Mouse (Mus musculus) heart, embryonic 14.5 days (tissue): ENCODE data around the gene M6pr. TPM values are rescaled to one million over a fixed set of nuclear protein-coding genes. Genes with fewer than 3 reads are reported as not detected.
A peak's percentile ranks its signal among the peaks of the same experiment; 100 is the strongest.

Experiments
- ATAC-seq: fragments of 200-750 bp; cut with Nextera tagmentation; 2 replicates; pipeline ENCODE4 v1.8.0; 2017; ENCODE audit warnings: low read depth, moderate TSS enrichment; ENCODE audit not compliant: insufficient number of reproducible peaks, insufficient read depth, low FRiP score
- H3K27ac ChIP-seq, 2 experiments: fragments of 200-500 bp in 1 of 2; fragments of 300-500 bp in 1 of 2; sonication (generic) in 1 of 2; replicated peaks in 1 of 2; 2 replicates each; pipeline ENCODE4 v1.5.1; 2012 to 2014; ENCODE audit warnings: low read depth in 2 of 2, low read length in 2 of 2, control low read depth in 1 of 2, mild to moderate bottlenecking in 1 of 2, mixed read lengths in 1 of 2; ENCODE audit not compliant: control insufficient read depth in 1 of 2, insufficient read depth in 1 of 2
- H3K27me3 ChIP-seq: fragments of 300-500 bp; sonication (generic); 2 replicates; pipeline ENCODE4 v1.6.1; 2014; ENCODE audit warnings: mild to moderate bottlenecking, low read length, control low read depth; ENCODE audit not compliant: control insufficient read depth, insufficient read depth
- H3K36me3 ChIP-seq: fragments of 300-500 bp; sonication (generic); 2 replicates; pipeline ENCODE4 v1.6.1; 2014; ENCODE audit warnings: mild to moderate bottlenecking, control low read depth, low read length, mixed read lengths; ENCODE audit not compliant: control insufficient read depth, insufficient read depth
- H3K4me1 ChIP-seq, 2 experiments: fragments of 200-500 bp in 1 of 2; fragments of 300-500 bp in 1 of 2; sonication (generic) in 1 of 2; 2 replicates each; pipeline ENCODE4 v1.6.1; 2012 to 2014; ENCODE audit warnings: low read length in 2 of 2, control low read depth in 1 of 2, mixed read lengths in 1 of 2; ENCODE audit not compliant: control insufficient read depth in 2 of 2, insufficient read depth in 2 of 2
- H3K4me2 ChIP-seq: fragments of 300-500 bp; sonication (generic); 2 replicates; pipeline ENCODE4 v1.6.1; 2014; ENCODE audit warnings: mild to moderate bottlenecking, low read length
- H3K4me3 ChIP-seq, 2 experiments: fragments of 200-500 bp in 1 of 2; fragments of 300-500 bp in 1 of 2; sonication (generic) in 1 of 2; 2 replicates each; pipeline ENCODE4 v1.5.1; 2012 to 2014; ENCODE audit warnings: low read length in 2 of 2, mild to moderate bottlenecking in 2 of 2, control low read depth in 1 of 2, low read depth in 1 of 2, moderate library complexity in 1 of 2; ENCODE audit not compliant: control insufficient read depth in 1 of 2, insufficient read depth in 1 of 2
- H3K9ac ChIP-seq: fragments of 300-500 bp; sonication (generic); 2 replicates; pipeline ENCODE4 v1.6.1; 2014; ENCODE audit warnings: mild to moderate bottlenecking, low read length
- H3K9me3 ChIP-seq: fragments of 300-500 bp; sonication (generic); 2 replicates; pipeline ENCODE4 v1.6.1; 2016; ENCODE audit warnings: low read length, control low read depth; ENCODE audit not compliant: control insufficient read depth
- WGBS: fragments of 180-500 bp; shearing (Covaris S2); extraction: QIAGEN DNeasy Blood & Tissue Kit; methylation state at CpG from one replicate; pipeline ENCODE4 v1.1.7; 2014; 5-methylcytosine and 5-hydroxymethylcytosine counted together
- polyA plus RNA-seq: library from polyadenylated mRNA; unstranded; fragments of >200 nt; fragmentation: Nextera tagmentation; extraction: Ambion mirVana; gene quantifications from 2 replicates; pipeline ENCODE4 v1.2.1, GENCODE M21; 2014

M6pr gene
- polyA plus RNA-seq, 1 experiment from 2014 or later = 77.2 TPM

GRCm38 (mm10) chr6:122333081-122333612 is 24.6 kb downstream of the M6pr start:
- no peaks in the 10 kb centered on the region for H3K27me3 ChIP-seq
- H3K36me3 ChIP-seq = peaks cover 67% of the 10 kb centered on the region
- WGBS = 83% methylated on average over 13 of the region's 13 CpGs
- H3K9ac ChIP-seq = no peak overlapping the region
- ATAC-seq = no peak
- peaks cover 0 to 5% of the 10 kb centered on the region in 2 experiments; a peak in 1 of 4 replicates for H3K4me1 ChIP-seq
- no peak overlapping the region for H3K4me2 ChIP-seq
- no peaks in the 10 kb centered on the region for H3K9me3 ChIP-seq
- no peak overlapping the region for H3K27ac ChIP-seq
- no peak overlapping the region for H3K4me3 ChIP-seq

DNA sequence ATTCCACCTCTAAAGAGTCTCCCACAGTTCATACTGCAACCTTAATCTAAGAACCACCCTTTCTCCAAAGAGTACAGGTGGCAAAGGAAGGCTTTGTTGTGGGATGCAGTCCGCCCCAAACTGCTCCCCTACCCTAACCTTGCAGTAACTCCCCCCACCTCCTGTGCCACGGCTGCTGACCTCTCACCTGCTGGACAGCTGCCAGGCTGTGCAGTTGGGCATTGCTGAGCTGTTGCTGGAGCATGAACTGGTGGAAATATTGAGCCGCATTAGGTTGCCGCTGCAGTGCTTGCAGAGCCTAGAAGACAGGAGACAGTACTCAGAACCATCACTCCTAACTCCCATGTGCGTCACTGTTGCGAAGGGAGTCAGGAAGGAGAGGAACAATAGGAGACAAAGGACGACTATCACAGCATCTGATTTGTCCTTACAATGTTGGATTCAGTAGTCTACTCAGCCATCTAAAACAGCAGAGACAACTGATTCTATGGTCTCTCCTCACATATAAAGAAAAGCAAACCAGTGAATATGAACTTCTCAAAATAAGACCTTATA is 26.3 kb downstream of the M6pr start:
- no peak overlapping the region for H3K4me2 ChIP-seq
- no peaks in the 10 kb centered on the region for H3K27me3 ChIP-seq
- H3K27ac ChIP-seq = no peak overlapping the region
- H3K4me1 ChIP-seq = peaks cover 0 to 12% of the 10 kb centered on the region in 2 experiments; a peak in 1 of 4 replicates
- H3K36me3 ChIP-seq = peaks cover 58% of the 10 kb centered on the region
- no peak for ATAC-seq
- 86% methylated on average over 7 of the region's 7 CpGs for WGBS
- H3K4me3 ChIP-seq = no peak overlapping the region
- H3K9ac ChIP-seq = no peak overlapping the region
- H3K9me3 ChIP-seq = no peaks in the 10 kb centered on the region

- no peak overlapping the region for H3K4me2 ChIP-seq
- no peak overlapping the region for H3K9ac ChIP-seq
- 51% methylated on average over 6 of the region's 6 CpGs for WGBS
- ATAC-seq = no peak
- H3K27me3 ChIP-seq = no peaks in the 10 kb centered on the region
- no peak overlapping the region for H3K4me3 ChIP-seq
- H3K4me1 ChIP-seq = peaks cover 0 to 16% of the 10 kb centered on the region in 2 experiments; a peak in 1 of 4 replicates
- H3K27ac ChIP-seq = no peak overlapping the region
- peaks cover 37% of the 10 kb centered on the region for H3K36me3 ChIP-seq
- H3K9me3 ChIP-seq = no peaks in the 10 kb centered on the region
These were observed 29.0 kb downstream of the M6pr start for GRCm38 (mm10) chr6:122337546-122337945.

- Histone ChIP-seq H3K27me3 (no peaks in the 10 kb centered on the region), H3K9ac (peak overlapping the region; percentile 84), H3K9me3 (no peaks in the 10 kb centered on the region), H3K4me2 (peak overlapping the region; percentile 73), H3K27ac (peak overlapping the region; percentile 23 to 91; a peak in 3 of 4 replicates), H3K4me3 (peak overlapping the region; percentile 83 to 91), H3K36me3 (peaks cover 21% of the 10 kb centered on the region), H3K4me1 (peaks cover 0 to 22% of the 10 kb centered on the region in 2 experiments; a peak in 2 of 4 replicates)
- peak; percentile 72 for ATAC-seq
- whole genome bisulfite sequencing = 0% methylated on average over 23 of the region's 51 CpGs
These were observed 30.6 kb downstream of the M6pr start for GRCm38 (mm10) chr6:122339047-122339647.

- H3K36me3 ChIP-seq = peaks cover 15% of the 10 kb centered on the region
- H3K9ac ChIP-seq = peak overlapping the region; percentile 84
- peak overlapping the region; percentile 91 to 94 for H3K27ac ChIP-seq
- ATAC-seq = peak; percentile 91
- no peaks in the 10 kb centered on the region for H3K27me3 ChIP-seq
- peak overlapping the region; percentile 92 for H3K4me2 ChIP-seq
- H3K4me3 ChIP-seq = peak overlapping the region; percentile 83 to 91
- peaks cover 2 to 23% of the 10 kb centered on the region in 2 experiments; a peak in 2 of 4 replicates for H3K4me1 ChIP-seq
- no peaks in the 10 kb centered on the region for H3K9me3 ChIP-seq
- WGBS = under 1% methylated on average over 36 of the region's 71 CpGs
These were observed 31.3 kb downstream of the M6pr start for GRCm38 (mm10) chr6:122339648-122340341.

DNA sequence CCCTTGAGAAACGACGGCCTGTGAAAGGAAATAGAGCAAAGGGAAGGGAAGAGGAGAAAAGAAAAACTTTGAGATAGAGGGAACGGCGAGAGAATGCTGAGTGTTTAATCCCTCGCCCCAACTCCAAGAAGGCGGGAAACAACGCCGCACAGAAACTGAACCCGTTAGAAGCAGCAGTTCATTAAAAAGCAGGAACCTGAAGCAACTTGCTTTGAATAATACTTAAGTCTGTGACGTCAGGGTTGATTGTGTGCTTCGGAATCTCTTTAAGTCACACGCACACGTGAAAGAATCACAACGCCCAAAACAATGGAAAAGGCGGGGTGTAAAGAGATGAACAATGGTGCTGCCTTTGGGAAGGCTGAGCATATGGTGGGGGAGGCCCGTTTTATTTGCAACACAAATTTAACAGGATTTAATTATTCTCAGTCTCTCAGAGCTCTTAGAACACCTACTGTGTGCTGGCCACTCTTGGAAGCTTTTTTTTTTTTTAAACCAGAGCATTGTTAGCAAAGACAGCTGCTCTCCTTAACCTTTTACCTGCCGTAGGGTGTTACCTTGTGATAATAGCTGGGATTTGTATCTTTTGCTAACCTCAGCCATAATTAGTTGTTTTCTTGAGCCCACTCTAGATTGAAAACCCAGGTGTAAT is 32.0 kb downstream of the M6pr start, which contains the start of gene Phc1:
Phc1 (minus strand) TSS at position 213 of the 652 bp plus-strand sequence.
- Histone ChIP-seq H3K4me2 (peak within 1 kb of the TSS; percentile 92), H3K9me3 (no peaks in the 10 kb centered on the region), H3K4me1 (peaks cover 2 to 29% of the 10 kb centered on the region in 2 experiments; a peak in 3 of 4 replicates), H3K36me3 (peaks cover 9% of the 10 kb centered on the region), H3K4me3 (peak within 1 kb of the TSS; percentile 83 to 91), H3K27me3 (no peaks in the 10 kb centered on the region), H3K9ac (peak within 1 kb of the TSS; percentile 84), H3K27ac (peak within 1 kb of the TSS; percentile 91 to 94)
- no peak for ATAC-seq
- WGBS = 2% methylated on average over 17 of the region's 17 CpGs
